Mouse (Mus musculus) thymus, adult 18-20 months (tissue): ENCODE measurements around the gene Amdhd2.

Experiments
- DNase-seq, 2 experiments: peaks; one replicate each; pipeline ENCODE4 v3.0.0; 2022; ENCODE audit warnings: mixed read lengths in 2 of 2

Gene Amdhd2

DNA sequence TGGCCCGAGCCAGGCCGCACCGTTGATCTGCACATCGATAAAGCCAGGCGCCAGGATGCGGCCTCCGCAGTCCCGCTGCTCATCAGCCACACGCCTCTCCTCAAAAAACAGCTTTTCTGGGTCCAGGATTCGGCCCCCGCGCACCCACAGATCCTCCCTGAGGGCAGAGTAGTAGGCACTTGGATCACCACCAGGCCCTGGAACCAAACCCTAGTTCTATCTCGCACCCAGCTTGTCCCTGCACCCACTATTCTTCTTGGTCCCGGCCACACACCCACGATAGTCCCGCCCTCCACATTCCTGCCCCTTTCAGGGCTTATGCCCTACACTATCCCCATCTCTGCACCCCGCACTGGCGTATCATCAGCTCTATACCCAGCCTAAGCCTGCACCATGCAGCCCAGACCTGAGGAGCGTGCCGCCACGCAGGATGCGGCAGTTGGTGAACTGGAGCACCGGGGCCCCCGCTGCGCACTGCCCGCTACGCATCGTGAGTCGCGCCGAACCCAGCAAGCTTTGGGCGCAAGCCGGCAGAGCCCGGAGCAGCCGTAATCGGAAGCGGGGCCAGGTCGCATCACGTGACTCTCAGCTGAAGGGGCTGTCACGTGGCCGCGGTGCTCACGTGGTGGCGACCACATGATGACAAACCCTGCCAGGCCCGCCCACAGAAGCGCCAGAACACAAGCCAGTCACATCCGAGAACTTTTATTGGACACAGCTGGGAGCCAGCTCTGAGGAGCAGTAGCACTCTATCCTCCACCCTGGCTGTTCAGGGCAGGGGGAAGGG, at the start of gene Amdhd2:
Amdhd2 (minus strand) TSS at position 591 of the 787 bp plus-strand sequence.
- DNase-seq = peak; percentile 84 to 90

- no peak for DNase-seq
Measured at GRCm38 (mm10) chr17:24213186-24213585, 49.6 kb upstream of the Amdhd2 start.

DNA sequence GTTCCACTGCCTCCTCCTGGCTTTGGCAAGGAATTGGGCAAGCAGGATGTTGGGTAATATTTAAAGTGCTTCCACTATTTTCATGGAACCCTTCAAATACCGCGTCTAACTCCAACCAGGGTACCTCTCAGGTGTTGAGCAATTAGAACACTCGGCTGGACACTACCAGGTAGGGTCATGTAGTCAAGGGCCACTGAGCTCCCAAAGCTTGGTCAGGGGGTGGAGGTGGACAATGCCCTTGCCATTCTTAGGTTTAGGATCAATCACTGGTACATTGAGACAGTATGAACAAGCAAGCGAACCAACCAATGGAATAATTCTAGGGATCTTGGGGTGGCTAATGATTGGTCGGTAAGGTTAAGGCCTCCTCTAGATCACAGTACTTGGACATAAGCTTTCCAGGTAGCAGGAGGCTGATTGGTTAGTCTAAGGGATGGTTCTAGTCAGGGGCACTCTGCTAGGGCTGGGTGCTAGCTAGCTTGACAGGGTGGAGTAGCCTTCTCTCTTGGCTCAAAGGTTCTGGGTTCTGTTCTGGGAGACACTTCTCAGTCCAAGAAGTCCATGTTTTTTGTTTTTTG, 49.0 kb upstream of the Amdhd2 start:
- DNase-seq = no peak

DNA sequence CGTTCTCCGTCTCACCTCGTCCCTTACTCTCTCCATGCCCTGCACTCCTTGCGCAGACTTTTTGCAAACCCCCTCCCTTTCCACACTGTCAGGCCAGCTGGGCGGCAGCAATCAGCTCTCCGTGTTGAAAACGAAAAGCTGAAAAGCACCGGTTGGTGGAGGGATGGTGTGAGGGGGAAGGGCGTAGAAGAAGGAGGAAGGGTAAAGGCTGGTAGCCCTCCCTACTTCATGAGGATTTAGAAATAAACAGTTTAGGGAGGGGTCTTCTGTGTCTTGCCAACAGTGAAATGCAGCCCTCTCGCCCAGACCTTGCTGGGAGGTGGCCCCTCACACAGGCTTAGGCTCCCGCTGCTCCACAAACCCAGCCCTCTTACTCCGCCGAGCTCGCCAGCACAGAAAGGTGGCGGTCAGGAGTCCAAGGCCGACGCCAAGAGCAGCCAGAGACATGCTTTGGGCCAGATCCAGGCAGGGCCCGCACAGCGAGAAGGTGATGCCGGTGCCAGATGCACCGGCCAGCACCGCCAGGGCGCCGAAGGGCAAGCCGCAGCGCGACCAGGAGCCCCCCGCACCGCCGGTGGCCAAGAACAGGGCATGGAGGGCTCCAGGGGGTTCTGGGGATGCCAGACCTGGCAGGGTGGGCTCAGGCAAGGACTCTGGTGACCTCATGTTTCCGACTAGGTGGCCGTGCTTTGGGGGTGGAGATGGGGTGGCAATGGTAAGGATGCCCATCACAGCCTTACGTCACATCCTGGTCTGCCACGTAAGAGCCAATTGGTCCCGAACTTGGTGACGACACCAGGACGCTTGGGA, 48.3 kb upstream of the Amdhd2 start:
- DNase-seq = no peak

- DNase-seq = no peak
Measured at GRCm38 (mm10) chr17:24210591-24210990, 47.0 kb upstream of the Amdhd2 start.

DNA sequence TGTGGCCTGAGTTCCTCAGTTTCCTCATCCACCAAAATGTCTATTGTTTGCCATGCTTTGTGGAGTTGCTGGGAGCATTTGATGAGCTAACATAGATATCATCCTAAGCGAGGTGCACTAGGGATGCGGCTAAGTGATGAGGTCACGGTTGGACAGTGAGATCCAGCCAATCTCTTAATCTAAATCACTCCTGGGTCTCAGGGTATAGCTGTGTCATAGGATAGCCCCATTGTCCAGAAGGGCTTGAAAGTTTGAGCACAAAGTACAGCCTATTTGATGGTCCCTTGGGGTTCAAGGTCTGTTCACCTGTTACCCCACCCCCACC, 46.3 kb upstream of the Amdhd2 start:
- no peak for DNase-seq

DNA sequence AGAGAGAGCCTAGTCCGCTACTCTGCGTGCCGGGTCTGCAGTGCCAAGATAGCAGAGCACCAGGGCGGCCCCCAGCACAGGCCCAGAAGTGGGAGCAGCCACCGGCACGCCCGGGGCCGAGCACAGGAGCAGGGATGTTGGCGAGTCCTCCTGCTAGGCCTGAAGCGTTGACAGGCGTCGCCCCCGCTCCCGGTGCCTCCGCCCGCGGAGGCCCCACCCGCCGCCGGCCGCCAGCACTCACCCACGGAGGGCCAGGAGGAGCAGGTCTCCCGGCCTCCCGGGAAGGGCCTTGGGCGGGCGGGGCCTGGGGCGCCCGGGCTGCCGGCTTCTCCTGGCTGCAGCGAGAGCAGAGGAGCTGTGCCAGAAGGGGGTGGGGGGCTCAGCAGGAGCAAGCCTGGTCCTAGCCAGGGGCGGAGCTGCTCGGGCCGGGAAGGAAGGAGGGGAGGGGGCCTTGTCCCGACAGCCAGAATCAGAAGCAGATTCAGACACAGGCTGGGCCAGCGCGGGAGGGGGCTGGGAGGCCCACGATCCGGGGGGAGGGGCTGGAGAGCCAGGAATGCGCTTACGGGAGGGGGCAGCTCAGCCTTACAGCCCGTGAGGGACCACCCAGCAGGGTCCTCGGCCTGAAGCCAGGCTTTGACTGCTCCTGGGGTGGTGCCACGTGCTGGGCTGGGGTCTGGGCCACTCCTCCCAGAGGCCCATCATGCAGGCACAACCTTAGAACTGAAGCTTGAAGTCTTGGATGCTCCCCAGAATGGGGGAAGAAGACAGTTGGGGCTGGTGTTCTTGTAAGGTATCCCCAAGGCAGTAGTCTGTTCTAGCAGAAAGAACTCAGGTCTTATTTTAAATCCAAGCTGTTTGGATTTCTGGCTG, 45.7 kb upstream of the Amdhd2 start, which contains the start of gene Ntn3:
Ntn3 (minus strand) TSS at position 489 of the 873 bp plus-strand sequence.
- no peak for DNase-seq

DNA sequence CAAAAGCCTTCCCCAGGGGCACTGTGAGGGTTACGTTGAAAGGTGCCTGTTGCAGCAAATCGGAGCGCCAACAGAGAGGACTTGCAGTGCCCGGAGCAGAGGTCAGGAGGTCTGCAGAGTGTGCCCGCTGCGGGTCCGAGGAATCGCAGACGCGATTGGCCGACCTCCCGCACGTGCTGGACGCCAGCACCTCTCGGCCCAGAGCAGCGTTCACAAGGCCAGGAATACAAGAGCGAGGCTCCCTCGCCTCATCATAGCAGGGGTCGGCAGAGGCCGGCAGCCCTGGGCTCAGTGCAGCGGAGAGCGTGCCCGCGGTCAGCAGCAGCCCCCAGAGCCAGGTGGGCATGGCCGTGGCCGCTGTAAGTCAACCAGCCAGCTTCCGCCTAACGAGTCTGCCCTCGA, 45.1 kb upstream of the Amdhd2 start:
- DNase-seq = no peak

DNA sequence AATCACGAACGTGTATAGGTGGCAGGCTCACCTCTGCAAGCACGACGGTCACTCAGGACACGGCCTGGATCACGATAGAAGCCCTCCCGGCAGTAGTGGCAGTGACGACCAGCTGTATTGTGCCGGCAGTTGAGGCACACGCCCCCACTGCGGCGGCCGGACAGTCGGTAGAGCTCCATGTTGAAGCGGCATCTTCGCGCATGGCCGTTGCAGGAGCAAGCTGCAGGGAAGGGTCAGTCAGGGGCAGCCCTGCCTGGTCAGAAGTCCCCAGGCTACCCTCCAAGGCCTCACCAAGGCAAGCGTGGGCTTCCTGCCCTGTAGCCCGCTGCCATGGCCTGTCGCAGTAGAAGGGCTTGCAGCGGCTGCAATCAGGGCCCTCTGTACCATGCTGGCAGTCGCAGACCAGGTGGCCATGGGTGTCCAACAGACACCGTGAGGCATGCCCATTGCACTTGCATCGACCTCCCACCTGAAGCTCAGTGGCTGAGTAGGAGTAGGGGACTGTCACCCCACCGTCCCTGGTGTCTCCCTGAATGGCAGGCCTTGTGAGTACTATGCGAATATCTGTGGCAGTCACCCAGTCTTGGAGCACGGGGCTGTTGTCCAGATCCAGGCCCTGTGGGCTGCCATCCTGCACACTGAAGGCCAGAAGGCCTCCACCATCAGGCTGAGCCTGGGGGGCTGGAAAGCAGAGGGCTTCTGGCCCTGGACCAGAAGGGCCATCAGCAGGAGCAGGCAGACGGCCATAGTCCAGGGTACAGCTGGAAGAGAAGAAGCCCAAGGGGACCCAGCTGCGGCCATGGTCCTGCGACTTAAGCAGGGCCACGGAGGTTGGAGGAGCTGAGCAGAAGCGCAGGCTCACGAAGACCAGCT, 44.4 kb upstream of the Amdhd2 start:
- no peak for DNase-seq

- no peak for DNase-seq
Measured at GRCm38 (mm10) chr17:24206451-24207351, 43.1 kb upstream of the Amdhd2 start.

- DNase-seq = no peak
Measured at GRCm38 (mm10) chr17:24205908-24206361, 42.4 kb upstream of the Amdhd2 start.

DNA sequence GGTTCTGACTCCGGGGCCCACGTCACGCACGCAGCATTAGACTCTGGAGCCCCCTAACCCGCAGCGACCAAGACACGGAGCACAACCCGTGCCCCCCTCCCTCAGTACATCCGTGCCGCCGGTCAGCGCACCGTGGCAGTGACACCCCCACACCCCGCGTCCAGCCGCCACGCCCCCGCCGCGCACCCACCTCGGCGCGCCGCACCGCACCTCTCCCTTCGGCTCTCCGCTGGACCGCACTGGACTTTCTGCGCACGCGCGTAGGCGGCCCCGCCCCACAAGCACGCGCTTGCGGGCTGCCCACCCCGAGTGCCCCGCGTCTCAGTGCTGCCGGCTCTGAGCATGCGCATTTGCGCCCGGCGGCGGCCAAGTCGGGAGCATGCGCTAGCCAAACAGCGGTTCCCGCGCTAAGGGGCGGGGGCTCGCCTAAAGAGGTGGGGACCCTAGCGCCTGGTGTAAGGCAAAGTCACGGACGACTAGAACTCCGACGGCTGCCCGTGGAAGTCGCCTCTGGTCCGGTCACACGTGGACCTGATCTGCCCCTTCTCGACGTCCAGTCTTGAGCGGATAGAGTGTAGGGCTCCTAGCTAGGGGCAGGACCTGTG, 41.8 kb upstream of the Amdhd2 start, which contains the start of gene Tbc1d24:
Tbc1d24 (minus strand) TSS at position 279 of the 605 bp plus-strand sequence.
- peak; percentile 81 to 82 for DNase-seq

GRCm38 (mm10) chr17:24204846-24205245, 41.3 kb upstream of the Amdhd2 start:
- no peak for DNase-seq

GRCm38 (mm10) chr17:24203611-24204534, 40.3 kb upstream of the Amdhd2 start:
- DNase-seq = no peak

- DNase-seq = no peak
Measured at GRCm38 (mm10) chr17:24203068-24203467, 39.5 kb upstream of the Amdhd2 start.

DNA sequence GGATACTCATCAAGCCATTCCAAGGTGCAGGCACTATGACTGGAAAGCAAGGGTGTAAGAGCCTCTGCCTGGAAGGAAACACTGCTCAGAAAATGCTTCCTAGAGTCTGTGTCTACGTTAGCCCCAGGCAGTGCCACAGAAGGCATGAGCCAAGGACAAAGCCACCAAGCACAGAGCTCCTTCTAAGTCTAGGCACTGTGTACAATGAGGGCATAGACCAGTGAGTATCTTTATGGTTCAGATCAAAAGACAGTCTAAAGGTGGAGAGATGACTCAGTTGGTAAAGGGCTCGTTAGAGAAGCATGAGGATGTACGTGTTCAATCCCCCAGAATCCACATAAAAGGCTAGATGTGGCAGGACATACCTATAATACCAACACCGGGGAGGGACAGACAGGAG, 37.5 kb upstream of the Amdhd2 start:
- DNase-seq = no peak

- no peak for DNase-seq
Measured at GRCm38 (mm10) chr17:24199741-24200140, 36.2 kb upstream of the Amdhd2 start.

GRCm38 (mm10) chr17:24199252-24199651, 35.7 kb upstream of the Amdhd2 start:
- no peak for DNase-seq
